Mouse (Mus musculus): Measurements from ENCODE around the gene Fam131a.

The Fam131a gene

DNA sequence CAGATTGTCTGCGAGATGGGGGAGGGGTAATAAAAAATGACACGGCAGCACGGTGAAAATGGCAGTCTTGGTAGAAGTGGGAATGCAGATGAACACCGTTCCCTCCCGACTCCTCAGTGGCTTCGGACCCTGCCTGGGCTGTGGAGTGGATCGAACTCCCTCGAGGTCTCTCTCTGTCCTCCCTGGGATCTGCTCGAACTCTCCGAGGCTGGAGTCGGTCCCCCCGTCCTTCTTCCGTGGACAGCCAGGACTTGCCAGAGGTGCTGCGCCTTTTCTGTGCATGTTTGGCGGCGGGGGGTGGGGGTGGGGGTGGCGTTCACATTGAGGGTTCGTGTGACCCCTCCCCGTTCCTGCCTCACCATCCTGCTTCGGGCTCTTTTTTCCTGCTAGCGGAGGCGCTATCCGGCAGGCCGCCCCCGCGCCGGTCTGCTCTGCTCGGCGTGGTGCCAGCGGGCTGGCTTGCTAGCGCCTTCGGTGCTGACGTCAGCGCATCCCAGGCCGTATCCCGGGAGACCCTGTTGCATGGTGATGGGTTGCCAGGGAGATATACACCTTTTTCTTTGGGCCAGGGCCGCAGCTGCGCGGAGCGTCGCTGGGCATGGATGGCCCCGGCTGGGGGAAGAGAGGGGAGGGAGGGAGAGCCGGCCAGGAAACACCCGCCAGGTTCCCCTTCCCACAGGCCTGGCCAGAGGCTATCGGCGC, 2.7 kb downstream of the Fam131a start:
- peak; percentile 87 for DNase-seq (ENCODE audit: low spot score)

DNA sequence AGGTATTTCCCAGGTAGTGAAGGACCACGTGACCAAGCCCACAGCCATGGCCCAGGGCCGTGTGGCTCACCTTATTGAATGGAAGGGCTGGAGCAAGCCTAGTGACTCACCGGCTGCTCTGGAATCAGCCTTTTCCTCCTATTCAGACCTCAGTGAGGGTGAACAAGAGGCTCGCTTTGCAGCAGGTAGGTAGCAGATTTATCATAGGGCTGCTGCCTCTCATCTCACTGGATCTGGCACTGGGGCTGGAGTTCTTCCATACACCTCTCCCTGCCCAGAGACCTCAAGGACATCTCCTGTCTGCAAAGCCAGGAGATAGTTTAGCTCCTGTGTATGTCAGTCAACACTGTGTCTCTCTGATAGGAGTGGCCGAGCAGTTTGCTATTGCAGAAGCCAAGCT, 6.2 kb downstream of the Fam131a start:
- DNase-seq (ENCODE audit: low spot score), result no peak

DNA sequence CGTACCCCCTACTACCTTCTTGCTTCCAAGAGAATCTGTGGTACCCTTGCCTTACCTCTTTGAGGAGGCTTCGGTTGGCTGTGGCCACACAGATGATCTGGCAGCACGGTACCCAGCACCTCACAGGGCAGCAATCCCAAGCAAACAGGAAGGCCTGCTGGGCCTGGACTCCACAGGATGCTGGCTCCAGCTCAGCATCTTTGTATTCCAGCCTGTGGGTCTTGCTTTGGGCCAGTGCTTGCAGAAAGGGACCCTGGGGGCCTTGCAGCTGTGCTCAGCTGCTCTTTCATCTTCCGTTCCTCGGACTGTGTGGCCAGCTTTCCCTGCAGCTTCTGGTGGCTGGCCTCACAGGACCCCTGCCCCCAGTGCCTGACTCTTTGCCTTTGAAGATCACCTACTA, 7.0 kb downstream of the Fam131a start:
- no peak for DNase-seq (ENCODE audit: low spot score)

DNA sequence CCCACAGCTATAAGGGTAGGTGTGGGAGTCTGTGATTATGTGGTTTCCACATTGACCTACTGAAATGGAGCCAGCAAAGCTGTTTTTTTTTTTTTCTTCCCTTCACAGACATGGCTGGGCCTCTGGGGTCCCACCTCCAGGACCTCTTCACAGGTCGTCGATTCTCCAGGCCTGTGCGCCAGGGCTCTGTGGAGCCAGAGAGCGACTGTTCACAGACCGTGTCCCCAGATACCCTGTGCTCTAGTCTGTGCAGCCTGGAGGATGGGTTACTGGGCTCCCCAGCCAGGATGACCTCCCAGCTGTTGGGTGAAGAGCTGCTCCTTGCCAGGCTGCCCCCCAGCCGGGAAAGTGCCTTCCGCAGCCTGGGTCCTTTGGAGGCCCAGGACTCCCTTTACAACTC, 8.3 kb downstream of the Fam131a start:
- DNase-seq (ENCODE audit: low spot score), result no peak

DNA sequence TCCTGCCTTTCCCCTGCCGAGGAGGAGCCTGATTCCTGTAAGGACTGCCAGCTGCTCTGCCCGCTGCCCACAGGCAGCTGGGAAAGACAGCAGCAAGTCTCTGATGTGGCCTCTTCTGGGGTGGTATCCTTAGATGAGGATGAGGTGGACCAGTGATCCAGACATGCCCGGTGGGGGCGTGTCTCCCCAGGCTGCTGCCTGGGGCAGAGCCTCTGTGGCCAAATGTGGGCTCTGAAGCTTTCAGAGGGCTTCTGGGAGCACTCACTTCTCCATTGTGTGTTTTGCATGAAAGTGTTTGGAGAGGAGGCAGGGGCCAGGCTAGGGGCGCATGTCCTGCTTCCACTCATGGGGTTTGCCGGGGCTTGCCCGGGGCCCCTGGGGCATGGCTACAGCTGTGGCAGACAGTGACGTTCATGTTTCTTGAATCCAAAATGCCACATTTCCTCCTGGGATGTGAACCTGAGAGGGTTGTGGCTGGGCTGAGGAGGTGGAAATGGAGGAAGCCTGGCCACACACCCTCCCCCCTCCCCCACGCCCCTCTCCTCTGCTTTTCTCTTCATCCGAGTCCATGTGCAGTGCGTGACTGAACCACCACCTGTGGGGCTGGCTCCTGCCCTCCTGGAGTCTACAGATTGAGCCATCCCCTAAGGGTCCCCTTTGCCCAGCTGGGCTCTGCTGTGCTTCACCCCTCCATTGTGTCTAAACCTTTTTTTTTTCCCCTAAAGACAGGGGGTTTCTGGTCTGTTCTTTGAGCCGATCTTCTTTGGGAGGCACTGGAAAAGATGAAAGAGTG, 8.9 kb downstream of the Fam131a start:
- DNase-seq (ENCODE audit: low spot score), result no peak

DNA sequence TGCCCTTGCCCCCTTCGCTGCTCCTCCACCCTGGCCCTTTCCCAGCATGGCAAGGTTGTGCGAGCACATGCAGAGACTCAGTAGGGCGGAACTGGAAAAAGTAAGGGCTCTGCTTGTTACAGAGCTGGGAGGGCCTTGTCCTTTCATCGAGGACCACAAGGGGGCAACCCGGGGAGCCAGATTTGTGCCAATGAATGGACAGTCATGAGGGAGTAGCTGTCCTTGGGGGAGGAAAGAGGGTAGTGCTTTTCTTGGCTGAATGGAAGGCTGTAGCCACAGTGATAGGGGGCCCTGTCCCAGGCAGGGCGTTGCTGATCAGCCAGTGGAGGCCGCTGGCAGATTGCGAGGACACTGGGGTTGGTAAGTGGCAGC, 9.5 kb downstream of the Fam131a start:
- peak; percentile 82 for DNase-seq (ENCODE audit: low spot score)

DNA sequence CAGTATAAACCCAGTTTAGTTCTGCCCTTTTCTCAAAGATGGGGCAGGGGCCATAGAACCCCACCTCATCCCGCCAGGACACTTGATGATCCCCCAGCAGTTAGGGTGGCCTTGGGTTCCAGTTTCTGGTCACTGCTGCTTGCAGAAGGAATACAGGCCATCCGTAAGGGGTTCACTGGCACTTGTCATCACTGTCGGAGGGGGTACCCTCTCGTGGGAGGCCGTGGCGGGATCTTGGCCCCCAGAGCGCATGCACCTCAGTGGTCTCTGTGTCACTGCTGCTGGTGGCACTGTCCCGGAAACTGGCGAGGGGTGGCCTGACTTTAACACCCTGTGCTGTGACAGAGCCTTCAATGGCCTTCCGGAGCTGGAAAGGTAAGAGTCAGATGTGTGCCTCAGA, 10.0 kb downstream of the Fam131a start:
- DNase-seq (ENCODE audit: low spot score), result no peak

DNA sequence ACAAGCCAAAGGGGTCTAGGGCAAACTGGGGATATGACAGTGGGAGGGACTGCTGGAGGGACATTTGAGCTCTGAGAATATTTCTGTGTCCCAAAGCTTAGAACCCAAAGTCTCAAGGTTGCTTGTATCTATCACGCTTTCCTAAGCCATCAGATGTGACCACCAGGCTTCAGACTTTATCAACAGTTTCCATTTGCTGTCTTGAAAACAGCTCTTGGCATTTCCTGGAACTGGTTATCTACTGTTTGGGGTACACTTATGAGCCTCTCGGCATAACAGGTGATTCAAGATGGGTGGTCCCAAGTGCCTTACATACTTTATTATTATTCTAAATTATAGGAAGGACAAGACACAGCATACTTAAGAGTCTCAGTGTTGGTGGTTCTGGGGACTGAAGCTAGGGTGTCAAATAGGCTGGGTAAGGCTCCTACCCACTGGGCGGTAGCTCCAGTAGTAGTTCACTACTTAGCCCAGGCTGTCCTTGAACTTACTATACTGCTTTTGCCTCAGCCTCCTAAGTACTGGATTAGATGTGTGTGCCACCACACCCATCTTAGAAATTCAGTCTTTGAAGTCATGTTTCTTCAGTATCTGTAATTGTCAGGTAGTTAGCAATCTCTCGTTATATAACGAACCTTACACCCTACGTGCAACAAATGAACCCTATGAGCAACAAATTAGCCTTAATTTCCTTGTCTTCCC, 10.8 kb downstream of the Fam131a start:
- no peak for DNase-seq (ENCODE audit: low spot score)

DNA sequence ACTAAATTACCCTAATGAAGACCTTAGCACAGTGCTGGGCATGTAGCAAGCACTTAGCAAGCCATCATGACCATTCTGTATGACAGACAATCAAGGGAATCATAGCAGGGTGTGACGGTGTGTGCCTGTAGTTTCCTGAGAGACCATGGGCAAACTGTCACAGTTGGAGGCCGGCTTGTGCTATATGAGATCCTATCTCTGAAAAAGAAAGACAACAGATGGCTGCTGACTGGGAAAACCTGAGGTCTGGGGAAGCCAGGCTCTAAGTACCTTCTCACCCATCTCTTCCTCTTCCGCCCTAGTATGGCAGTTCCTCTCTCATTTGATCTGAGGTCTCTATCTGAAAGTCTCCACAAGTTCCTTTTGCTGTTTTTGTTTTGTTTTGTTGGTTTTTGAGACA, 12.7 kb downstream of the Fam131a start:
- DNase-seq (ENCODE audit: low spot score), result no peak

DNA sequence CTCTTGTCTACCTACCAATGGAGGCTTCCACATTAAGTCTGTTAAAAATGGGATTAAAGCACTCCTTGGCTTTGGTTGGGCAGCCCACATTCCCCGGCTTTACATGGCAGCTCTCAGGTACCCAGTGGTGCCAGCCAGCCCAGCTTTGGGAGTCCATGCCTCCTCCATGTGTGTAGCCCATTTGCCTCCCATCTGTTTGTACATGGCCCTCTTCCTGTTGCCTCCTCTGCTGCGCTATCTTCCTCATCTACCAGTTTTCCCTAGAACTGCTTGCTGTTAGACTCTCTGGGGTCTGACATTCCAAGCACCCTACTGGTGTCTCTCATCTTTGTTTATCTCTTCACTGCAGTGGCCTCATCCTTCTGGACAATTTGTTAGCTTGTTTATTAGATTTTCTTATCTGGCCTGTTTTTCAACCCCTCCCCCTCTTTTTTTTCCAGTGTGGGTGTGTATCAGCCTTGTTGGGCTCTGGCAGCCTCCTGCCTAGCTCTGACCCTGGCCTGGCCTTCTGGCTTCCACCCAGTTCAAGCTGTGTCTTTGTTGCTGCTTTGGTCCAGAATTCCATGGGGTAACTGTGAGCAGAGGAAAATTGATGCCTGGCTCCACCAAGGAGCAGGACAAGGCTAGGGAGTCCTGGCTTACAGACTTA, 13.5 kb downstream of the Fam131a start:
- no peak for DNase-seq (ENCODE audit: low spot score)

DNA sequence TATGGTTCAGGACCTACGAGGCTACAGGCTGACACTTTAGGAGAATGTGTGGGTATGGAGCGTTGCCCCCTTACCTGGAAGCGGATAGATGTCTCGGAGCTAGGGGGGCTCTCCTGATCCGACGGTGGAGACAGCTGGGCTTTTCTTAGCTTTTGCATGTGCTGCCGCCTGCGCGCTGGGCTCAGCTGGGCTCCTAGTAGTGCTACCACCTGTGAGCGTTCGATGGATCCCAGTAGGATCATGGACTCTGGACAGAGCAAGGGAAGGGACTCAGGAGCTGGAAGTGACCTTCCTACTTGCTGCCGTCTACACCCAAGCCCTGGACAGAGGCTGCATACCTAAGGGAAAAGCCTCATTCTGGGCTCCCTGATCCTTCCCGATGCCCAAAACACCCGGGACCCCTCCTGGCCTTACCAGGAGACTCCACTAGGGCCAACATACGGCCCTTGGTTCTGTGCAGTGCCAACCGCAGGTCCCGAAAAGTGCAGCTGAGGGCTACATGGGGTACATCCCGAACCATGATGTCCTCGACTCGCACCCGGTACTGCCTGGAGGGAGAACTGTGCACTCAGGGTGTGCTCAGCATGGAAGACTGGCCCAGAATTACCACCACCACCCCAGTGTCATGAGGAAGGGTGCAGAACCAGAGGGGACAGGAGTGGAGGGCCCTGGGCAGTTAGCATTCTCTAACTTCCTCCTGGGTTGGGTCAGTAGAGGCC, 15.3 kb downstream of the Fam131a start:
- no peak for DNase-seq (ENCODE audit: low spot score)

DNA sequence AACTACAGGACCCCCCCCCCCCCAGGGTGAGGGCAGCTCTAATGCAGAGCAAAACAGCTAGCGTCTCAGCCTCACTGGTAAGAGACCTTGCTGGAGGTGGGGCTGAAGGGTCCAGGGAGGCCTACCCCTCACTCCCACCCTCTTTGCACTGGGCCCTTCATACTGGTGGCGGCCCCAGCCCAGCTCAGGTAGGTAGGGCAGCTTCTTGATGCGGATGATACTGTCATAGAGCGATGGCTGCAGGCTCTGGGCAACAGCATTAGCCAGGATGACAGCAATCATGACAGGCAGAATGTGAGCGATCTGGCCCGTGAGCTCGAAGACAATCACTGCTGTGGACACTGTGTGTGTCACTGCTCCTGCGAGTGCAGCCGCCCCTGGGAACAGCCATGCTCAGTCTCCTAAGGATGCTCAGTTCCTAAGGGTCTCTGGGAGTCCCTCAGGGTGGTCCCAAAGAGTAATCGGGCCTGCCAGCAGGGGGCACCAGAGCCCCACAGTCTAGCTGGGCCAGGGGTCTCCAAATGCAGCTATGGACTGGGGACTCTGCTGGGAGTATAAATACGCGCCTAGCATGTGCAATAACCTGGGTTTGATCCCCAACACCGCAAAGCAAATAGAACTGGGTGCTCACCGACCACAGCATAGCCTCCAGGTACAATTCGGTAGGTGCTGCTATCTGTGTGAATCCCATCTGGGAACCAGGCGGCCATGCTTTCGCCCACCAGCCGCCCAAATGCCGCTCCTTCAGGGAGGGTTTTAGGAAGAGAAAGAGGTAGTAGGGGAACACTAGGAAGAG, 16.1 kb downstream of the Fam131a start:
- DNase-seq (ENCODE audit: low spot score), result peak; percentile 77

DNA sequence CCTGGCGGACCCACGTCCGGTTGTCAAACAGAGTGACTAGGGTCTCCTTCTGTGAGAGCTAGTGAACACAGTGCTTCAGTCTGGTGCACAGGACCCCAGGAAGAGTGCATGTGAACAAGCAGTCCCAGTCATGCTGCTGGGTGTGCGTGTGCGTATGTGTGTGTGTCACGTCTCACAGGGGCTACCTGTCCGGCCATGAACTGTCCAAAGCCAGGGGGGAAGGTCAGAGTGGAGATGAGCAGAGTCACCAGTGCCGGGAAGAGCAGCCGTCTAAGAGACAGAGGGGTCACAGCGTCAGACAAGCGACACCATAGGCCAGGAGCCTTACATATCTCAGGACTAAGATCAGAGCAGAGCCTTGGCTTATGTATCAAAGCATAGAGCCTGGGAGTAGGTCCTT, 17.3 kb downstream of the Fam131a start:
- DNase-seq (ENCODE audit: low spot score), result no peak

DNA sequence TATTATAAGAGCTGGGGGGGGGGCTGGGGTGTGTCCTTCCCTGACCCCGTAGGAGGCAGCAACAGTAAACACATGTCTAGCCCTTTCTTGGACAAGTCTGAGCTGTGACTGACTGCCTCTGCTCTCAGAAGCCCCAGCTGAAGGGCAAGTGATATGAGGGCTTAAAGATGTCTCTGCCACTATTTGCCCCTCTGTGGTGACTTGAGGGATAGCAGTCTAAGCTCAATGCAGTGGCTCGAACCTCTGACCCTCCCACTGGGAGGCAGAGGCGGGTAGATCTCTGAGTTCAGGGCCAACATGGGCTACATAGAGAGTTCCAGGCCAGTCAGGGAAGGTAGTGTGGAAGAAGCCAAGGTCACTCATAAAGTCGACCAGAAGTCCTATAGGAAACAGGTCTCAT, 17.8 kb downstream of the Fam131a start:
- DNase-seq (ENCODE audit: low spot score), result no peak

DNA sequence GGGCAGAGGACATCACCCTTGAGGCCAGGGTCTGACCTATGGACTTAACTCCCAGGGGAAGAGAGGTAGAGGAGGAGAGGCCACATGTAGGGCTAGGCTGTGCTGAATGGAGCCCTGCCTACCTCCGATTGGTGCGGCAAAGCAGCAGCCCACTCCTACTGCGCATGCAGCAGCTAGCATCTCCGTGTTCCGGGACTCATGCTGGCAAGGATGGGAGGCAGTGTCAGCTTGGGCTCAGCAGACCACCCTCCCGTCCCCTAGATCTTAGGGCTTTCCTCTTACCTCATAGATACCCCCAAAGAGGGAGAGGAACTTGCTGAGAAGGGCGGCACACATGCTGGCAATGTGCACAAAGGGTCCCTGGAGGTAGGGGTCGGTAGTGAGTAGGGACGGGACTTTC, 19.1 kb downstream of the Fam131a start:
- no peak for DNase-seq (ENCODE audit: low spot score)

DNA sequence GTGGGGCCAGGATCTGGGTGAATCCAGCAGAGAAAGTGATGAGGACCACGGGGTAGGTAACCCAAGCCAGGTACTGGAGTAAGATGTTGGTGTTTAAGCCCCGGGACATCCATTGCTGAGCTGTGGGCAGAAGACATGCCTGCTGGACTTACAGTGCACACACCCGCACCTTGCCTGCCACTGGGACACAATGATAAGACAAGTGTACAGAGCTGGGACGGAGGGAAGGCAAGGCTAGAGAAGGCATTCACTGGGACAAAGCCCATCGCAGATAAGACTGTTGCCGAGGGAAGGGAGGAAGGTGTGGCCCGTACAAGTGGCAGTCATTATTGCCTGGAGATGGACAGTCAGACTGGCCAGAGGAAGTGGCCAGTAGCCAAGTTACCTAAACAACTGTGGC, 19.8 kb downstream of the Fam131a start:
- DNase-seq (ENCODE audit: low spot score), result no peak

DNA sequence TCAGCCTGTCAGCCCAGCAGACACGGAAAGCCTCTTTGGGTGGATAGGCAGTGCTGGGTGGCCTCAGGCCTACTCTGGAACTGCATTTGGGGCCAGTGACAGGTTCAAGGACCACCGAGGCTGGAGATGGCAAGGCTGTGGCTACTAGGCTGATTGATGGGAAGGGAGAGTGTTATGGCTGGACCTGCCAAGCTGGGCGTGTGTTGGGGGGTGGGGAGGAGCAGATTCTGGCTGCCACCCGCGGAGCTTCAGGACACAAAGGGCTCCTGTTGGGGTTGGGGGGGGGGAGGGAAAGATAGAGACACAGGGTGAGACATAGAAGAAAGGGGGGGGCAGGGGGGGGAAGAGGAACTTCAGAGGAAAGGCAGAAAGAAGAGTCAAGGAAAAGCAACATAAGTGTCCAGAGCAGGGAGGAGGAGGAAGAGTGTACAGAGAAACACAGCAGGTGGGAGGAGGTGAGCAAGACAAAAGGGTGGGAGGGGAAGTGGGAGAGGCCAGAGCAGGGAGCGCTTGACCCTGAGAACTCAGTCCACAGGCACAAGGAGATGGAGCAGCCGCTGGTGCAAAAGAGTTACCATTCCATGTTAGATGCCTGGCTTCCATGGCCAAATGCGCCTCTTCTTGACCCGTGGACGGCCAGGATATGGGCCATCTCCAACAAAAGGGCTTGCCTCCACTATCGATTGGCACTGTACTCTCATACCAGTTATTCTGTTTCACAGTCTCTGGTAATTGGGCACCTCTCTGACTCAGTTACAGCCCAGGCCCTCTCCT, 21.5 kb downstream of the Fam131a start:
- DNase-seq (ENCODE audit: low spot score), result no peak

DNA sequence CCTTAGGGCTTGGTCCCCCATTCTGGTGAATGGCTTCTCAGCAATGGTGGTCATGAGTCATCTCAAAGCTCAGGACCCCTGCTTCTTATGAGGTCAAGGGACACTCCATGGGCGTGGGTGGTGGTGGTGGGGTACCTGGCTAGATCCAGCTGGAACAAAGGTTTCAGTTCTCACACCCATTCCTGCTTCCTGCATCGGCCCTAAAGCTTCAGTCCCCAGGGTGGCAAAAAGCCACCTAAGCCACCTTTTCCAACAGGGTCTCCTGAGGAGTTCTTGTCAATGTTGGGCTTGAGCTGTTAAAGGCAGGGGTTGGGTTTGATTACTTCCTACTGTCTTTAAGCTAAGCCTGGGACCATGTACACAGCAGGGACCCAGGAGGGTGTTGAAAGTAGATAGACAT, 22.1 kb downstream of the Fam131a start:
- no peak for DNase-seq (ENCODE audit: low spot score)

DNA sequence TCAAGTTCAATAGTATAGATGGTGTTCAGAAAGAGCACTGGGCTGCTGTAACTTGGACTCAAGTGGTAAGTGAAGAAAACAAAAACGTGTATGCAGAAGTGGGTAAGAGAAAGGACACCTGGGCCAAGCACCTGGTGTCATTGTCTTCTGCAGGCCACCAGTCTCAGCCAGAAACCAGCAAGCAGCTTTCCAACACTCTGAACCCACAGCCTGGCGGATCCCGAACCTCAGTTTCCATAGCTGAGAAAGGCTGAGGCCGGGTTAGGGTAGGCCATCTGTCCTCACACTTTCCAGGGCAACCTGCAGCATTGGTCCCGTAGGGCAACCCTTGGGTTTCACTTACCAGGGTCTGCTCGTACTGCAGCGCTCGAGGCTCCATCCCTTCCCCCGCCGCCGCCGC, 22.5 kb downstream of the Fam131a start:
- no peak for DNase-seq (ENCODE audit: low spot score)

All from embryo, embryonic 10 days (tissue).